In genomic region chr6:97555637-97556036, GRCm38 (mm10) we compare ENCODE assay signal across 28 mouse cellular contexts.
"Had no signal": no experiment of that assay in that cellular context is flagged by ENCODE, and none has a peak within 500 bp of the region (broad histone marks: within the 10 kb centered on the region; RNA-seq: fewer than 3 reads in every experiment).

No protein-coding gene starts in this region.

- H3K27ac ChIP-seq: gastrocnemius, adult 2 months; heart, embryonic 10.5 days; hindbrain, embryonic 10.5 days; hindbrain, embryonic 12.5 days; hindbrain, embryonic 14.5 days; intestine, embryonic 15.5 days; layer of hippocampus, adult 2 months; left cerebral cortex, adult 2 months; limb, embryonic 10.5 days; limb, embryonic 12.5 days; liver, embryonic 13.5 days; liver, embryonic 15.5 days had no signal

- H3K27me3 ChIP-seq: heart, embryonic 12.5 days; hindbrain, embryonic 12.5 days; intestine, embryonic 15.5 days; limb, embryonic 12.5 days; liver, embryonic 13.5 days; liver, embryonic 15.5 days had no signal

- H3K4me3 ChIP-seq: gastrocnemius, adult 2 months; heart, embryonic 10.5 days; heart, embryonic 12.5 days; hindbrain, embryonic 10.5 days; hindbrain, embryonic 12.5 days; intestine, embryonic 15.5 days; layer of hippocampus, adult 2 months; left cerebral cortex, adult 2 months; limb, embryonic 10.5 days; limb, embryonic 12.5 days; liver, embryonic 13.5 days; liver, embryonic 15.5 days had no signal

- H3K4me2 ChIP-seq: heart, embryonic 12.5 days; hindbrain, embryonic 12.5 days; hindbrain, embryonic 14.5 days; intestine, embryonic 15.5 days; limb, embryonic 12.5 days; liver, embryonic 11.5 days; liver, embryonic 13.5 days; liver, embryonic 15.5 days had no signal

- ATAC-seq: hindbrain, embryonic 16.5 days; inflammation-experienced regulatory T-cells, adult 6 months; intestine, embryonic 15.5 days; intestine, postnatal 0 days had no signal

- DNase-seq: gastrocnemius, adult 2 months; gastrocnemius, postnatal 10 days; gastrocnemius, postnatal 25 days; heart, adult 18-20 months; heart, postnatal 10 days; heart, postnatal 4 days; kidney, adult 18-20 months; kidney, adult 8-10 months; kidney, postnatal 10 days; kidney, postnatal 25 days; kidney, postnatal 4 days; liver; liver, embryonic 13.5 days had no signal

- H3K9ac ChIP-seq: heart, embryonic 12.5 days; hindbrain, embryonic 12.5 days; hindbrain, embryonic 14.5 days; intestine, embryonic 15.5 days; limb, embryonic 12.5 days; liver, embryonic 13.5 days; liver, embryonic 15.5 days had no signal

- H3K9me3 ChIP-seq: heart, embryonic 10.5 days; heart, embryonic 12.5 days; hindbrain, embryonic 10.5 days; hindbrain, embryonic 12.5 days; intestine, embryonic 15.5 days; limb, embryonic 10.5 days; limb, embryonic 12.5 days; liver, embryonic 13.5 days; liver, embryonic 15.5 days had no signal

- H3K4me1 ChIP-seq: intestine, embryonic 15.5 days; liver, embryonic 13.5 days; liver, embryonic 15.5 days had no signal

- H3K36me3 ChIP-seq: heart, embryonic 10.5 days; heart, embryonic 12.5 days; hindbrain, embryonic 10.5 days; hindbrain, embryonic 12.5 days; intestine, embryonic 15.5 days; limb, embryonic 10.5 days; limb, embryonic 12.5 days; liver, embryonic 13.5 days; liver, embryonic 15.5 days had no signal
